Mouse (Mus musculus): ENCODE data around the gene Gm43738. TPM values are rescaled to one million over a fixed set of nuclear protein-coding genes. Genes with fewer than 3 reads are reported as not detected.
"Not testable (repeated sequence)": the region's sequence is repeated elsewhere in the genome, so short reads cannot be mapped to it uniquely, and the experiment has no call there.

Gm43738 gene
- polyA plus RNA-seq, 1 experiment = not detected

- H3K4me3 ChIP-seq (replicated peaks) = peak overlapping the region; percentile 35
- no peak for TF ChIP-seq TAL1 (IDR thresholded peaks at IDR 0.05; ENCODE audit: low read length)
- no peak for TF ChIP-seq GATA1 (IDR thresholded peaks at IDR 0.05; ENCODE audit: low read length)
- peaks cover 47% of the 10 kb centered on the region for H3K27me3 ChIP-seq (ENCODE audit: control insufficient read depth)
- H3K9me3 ChIP-seq (ENCODE audit: control insufficient read depth, low read length) = peaks cover 5% of the 10 kb centered on the region
- peaks cover 44% of the 10 kb centered on the region for H3K36me3 ChIP-seq (ENCODE audit: control insufficient read depth)
- peaks cover 71% of the 10 kb centered on the region for H3K4me1 ChIP-seq (ENCODE audit: control insufficient read depth)
These were observed 8.3 kb downstream of the Gm43738 start for GRCm38 (mm10) chr3:89092509-89093090.

DNA sequence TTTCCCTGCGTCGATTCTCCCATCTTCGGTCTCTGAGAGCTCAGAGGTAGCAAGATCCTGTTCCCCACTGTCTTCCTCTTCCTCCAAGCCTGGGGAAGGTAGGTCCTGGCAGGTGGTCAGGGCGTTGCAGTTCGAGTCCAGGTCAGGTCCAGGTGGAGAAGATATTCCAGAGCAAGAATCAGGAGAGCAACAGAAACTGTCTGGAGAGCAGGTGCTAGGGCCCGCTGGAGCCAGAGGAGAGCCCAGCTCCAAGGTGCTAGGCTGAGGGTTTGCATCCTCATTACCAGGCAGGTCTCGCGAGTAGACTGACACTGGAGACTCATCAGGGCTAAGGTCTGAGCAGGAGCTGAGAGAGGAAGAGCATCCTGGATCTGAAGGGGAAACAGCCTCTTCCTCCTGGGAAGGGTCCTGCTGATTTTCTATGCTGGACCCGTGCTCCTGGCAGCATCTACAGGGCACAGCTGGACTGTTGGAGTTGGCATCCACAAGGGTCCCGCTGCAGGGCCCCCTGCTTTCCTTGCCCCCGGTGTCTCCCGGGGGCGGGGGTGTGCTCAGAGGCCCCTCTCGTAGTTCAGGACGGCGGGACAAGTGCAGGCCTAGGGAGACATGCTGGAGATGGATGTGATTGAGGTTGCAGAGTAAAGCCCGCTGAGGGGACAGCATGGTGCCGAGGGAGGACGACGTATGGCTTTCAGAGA lies 8.9 kb downstream of the Gm43738 start:
- Histone ChIP-seq H3K4me3 (replicated peaks) (no peak overlapping the region), H3K27me3 (ENCODE audit: control insufficient read depth) (peaks cover 47% of the 10 kb centered on the region), H3K4me1 (ENCODE audit: control insufficient read depth) (peaks cover 74% of the 10 kb centered on the region), H3K36me3 (ENCODE audit: control insufficient read depth) (peaks cover 37% of the 10 kb centered on the region), H3K9me3 (ENCODE audit: control insufficient read depth, low read length) (peaks cover 5% of the 10 kb centered on the region)
- no peak for TF ChIP-seq TAL1 (IDR thresholded peaks at IDR 0.05; ENCODE audit: low read length)

DNA sequence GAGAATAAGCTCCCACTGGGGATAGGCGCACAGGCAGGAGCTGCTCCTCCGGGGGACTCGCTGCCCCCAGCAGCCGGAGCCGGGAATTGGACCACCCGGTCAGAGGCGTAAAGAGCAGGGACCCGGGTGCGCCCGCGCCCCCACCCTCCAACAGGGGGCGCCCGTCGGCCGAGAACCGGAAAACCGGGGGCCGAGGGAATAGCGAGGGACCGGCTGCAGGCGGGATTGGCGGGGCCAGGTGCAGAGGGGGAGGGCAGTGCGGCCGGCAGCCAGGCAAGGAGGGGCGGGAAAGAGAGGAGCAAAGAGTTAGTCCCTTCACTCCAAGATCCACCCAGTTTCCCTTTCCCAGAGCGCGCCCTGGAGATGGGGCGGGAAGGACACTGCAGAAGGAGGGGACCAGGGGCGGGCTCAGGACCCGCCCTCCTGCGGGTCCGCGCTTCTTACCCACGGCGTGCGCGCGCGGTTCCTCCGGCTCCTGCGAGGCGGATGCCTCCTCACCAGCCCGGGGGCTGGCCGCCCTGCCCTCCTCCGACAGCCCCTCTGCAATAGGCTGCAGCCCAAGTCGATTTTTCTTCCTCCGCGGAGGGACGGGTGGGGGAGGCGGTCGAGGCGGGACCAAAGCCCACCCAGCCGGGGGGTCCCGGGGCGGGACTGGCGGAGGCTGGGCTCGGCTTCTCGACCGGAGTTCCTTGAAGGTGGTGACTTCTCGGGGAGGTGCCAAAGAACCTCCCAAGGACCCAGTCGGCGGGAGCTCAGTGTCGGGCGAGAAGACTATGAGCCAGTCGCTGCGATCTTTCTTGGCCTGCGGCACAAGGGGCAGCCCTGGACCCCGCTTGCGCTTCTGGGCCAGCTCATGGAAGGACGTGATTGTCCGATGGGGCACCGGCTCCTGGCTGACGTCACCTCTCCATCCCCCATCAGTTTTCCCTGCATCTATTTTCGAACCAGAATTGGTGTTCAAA lies 9.9 kb downstream of the Gm43738 start:
- no peak for TF ChIP-seq GATA1 (IDR thresholded peaks at IDR 0.05; ENCODE audit: low read length)
- no peak for TF ChIP-seq TAL1 (IDR thresholded peaks at IDR 0.05; ENCODE audit: low read length)
- peaks cover 69% of the 10 kb centered on the region for H3K4me1 ChIP-seq (ENCODE audit: control insufficient read depth)
- peaks cover 27% of the 10 kb centered on the region for H3K36me3 ChIP-seq (ENCODE audit: control insufficient read depth)
- peaks cover 5% of the 10 kb centered on the region for H3K9me3 ChIP-seq (ENCODE audit: control insufficient read depth, low read length)
- peaks cover 47% of the 10 kb centered on the region for H3K27me3 ChIP-seq (ENCODE audit: control insufficient read depth)
- H3K4me3 ChIP-seq (replicated peaks) = peak overlapping the region; percentile 76

- Histone ChIP-seq H3K9me3 (ENCODE audit: control insufficient read depth, low read length) (peaks cover 5% of the 10 kb centered on the region), H3K4me3 (replicated peaks) (peak overlapping the region; percentile 76), H3K36me3 (ENCODE audit: control insufficient read depth) (peaks cover 20% of the 10 kb centered on the region), H3K4me1 (ENCODE audit: control insufficient read depth) (peaks cover 69% of the 10 kb centered on the region), H3K27me3 (ENCODE audit: control insufficient read depth) (peaks cover 47% of the 10 kb centered on the region)
- TF ChIP-seq GATA1 (IDR thresholded peaks at IDR 0.05; ENCODE audit: low read length) = no peak
These were observed 10.9 kb downstream of the Gm43738 start for GRCm38 (mm10) chr3:89089882-89090591.

- Histone ChIP-seq H3K4me3 (replicated peaks) (peak overlapping the region; percentile 76), H3K36me3 (ENCODE audit: control insufficient read depth) (peaks cover 16% of the 10 kb centered on the region), H3K4me1 (ENCODE audit: control insufficient read depth) (peaks cover 68% of the 10 kb centered on the region), H3K27me3 (ENCODE audit: control insufficient read depth) (peaks cover 47% of the 10 kb centered on the region), H3K9me3 (ENCODE audit: control insufficient read depth, low read length) (peaks cover 5% of the 10 kb centered on the region)
- no peak for TF ChIP-seq TAL1 (IDR thresholded peaks at IDR 0.05; ENCODE audit: low read length)
- TF ChIP-seq GATA1 (IDR thresholded peaks at IDR 0.05; ENCODE audit: low read length) = no peak
These were observed 11.9 kb downstream of the Gm43738 start for GRCm38 (mm10) chr3:89088974-89089373.

- Histone ChIP-seq H3K4me3 (replicated peaks) (no peak overlapping the region), H3K4me1 (ENCODE audit: control insufficient read depth) (peaks cover 57% of the 10 kb centered on the region), H3K9me3 (ENCODE audit: control insufficient read depth, low read length) (peaks cover 5% of the 10 kb centered on the region), H3K27me3 (ENCODE audit: control insufficient read depth) (peaks cover 37% of the 10 kb centered on the region), H3K36me3 (ENCODE audit: control insufficient read depth) (peaks cover 10% of the 10 kb centered on the region)
- TF ChIP-seq GATA1 (IDR thresholded peaks at IDR 0.05; ENCODE audit: low read length) (no peak), TAL1 (IDR thresholded peaks at IDR 0.05; ENCODE audit: low read length) (no peak)
These were observed 13.4 kb downstream of the Gm43738 start for GRCm38 (mm10) chr3:89087338-89088110.

- Histone ChIP-seq H3K36me3 (ENCODE audit: control insufficient read depth) (peaks cover 29% of the 10 kb centered on the region), H3K4me1 (ENCODE audit: control insufficient read depth) (peaks cover 35% of the 10 kb centered on the region), H3K27me3 (ENCODE audit: control insufficient read depth) (peaks cover 14% of the 10 kb centered on the region), H3K9me3 (ENCODE audit: control insufficient read depth, low read length) (no peaks in the 10 kb centered on the region), H3K4me3 (replicated peaks) (no peak overlapping the region)
- no peak for TF ChIP-seq GATA1 (IDR thresholded peaks at IDR 0.05; ENCODE audit: low read length)
- TF ChIP-seq TAL1 (IDR thresholded peaks at IDR 0.05; ENCODE audit: low read length) = no peak
These were observed 16.2 kb downstream of the Gm43738 start for GRCm38 (mm10) chr3:89084654-89085190.

GRCm38 (mm10) chr3:89084133-89084532 lies 16.8 kb downstream of the Gm43738 start:
- TF ChIP-seq TAL1 (IDR thresholded peaks at IDR 0.05; ENCODE audit: low read length) = no peak
- TF ChIP-seq GATA1 (IDR thresholded peaks at IDR 0.05; ENCODE audit: low read length) = no peak
- Histone ChIP-seq H3K9me3 (ENCODE audit: control insufficient read depth, low read length) (no peaks in the 10 kb centered on the region), H3K4me3 (replicated peaks) (no peak overlapping the region), H3K4me1 (ENCODE audit: control insufficient read depth) (peaks cover 29% of the 10 kb centered on the region), H3K36me3 (ENCODE audit: control insufficient read depth) (peaks cover 35% of the 10 kb centered on the region), H3K27me3 (ENCODE audit: control insufficient read depth) (peaks cover 9% of the 10 kb centered on the region)

DNA sequence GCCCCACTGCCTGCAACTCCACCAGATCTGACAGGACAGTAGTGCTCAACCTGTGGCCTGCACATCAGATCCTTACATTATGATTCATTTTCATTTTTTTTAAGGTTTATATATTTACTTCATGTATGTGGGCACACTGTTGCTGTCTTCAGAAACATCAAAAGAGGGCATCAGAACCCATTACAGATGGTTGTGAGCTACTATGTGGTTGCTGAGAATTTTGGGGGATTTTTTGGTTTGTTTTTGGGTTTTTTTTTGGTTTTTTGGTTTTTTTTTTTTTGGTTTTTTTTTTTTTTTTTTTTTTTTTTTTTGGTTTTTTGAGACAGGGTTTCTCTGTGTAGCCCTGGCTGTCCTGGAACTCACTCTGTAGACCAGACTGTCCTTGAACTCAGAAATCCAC lies 18.6 kb downstream of the Gm43738 start:
- not testable (repeated sequence) for H3K9me3 ChIP-seq (ENCODE audit: control insufficient read depth, low read length); H3K27me3 ChIP-seq (ENCODE audit: control insufficient read depth); H3K4me3 ChIP-seq (replicated peaks)
- Histone ChIP-seq H3K36me3 (ENCODE audit: control insufficient read depth) (peaks cover 51% of the 10 kb centered on the region), H3K4me1 (ENCODE audit: control insufficient read depth) (peaks cover 13% of the 10 kb centered on the region)
